Mouse (Mus musculus): ENCODE data around the gene Tldc2. TPM values are rescaled to one million over a fixed set of nuclear protein-coding genes. Genes with fewer than 3 reads are reported as not detected.

The Tldc2 gene
- polyA plus RNA-seq, 1 experiment: 6.0 TPM

GRCm38 (mm10) chr2:157063241-157063700 lies 23.6 kb upstream of the Tldc2 start:
- peak; percentile 62 to 66 for DNase-seq
- no peak overlapping the region for H3K4me3 ChIP-seq (replicated peaks; ENCODE audit: insufficient read depth, low read depth, low read length)
- H3K4me1 ChIP-seq (ENCODE audit: control insufficient read depth, insufficient read depth, low read length): peaks cover 87% of the 10 kb centered on the region
- H3K27ac ChIP-seq (ENCODE audit: insufficient read depth, low read length): peak overlapping the region; percentile 94
- 5% methylated on average over 4 of the region's 4 CpGs for WGBS
- TF ChIP-seq POLR2A (IDR thresholded peaks at IDR 0.05; ENCODE audit: borderline replicate concordance, insufficient read depth, low read length) (no peak), CTCF (IDR thresholded peaks at IDR 0.05; ENCODE audit: borderline replicate concordance, insufficient read depth, low read depth, low read length) (no peak)
- no peaks in the 10 kb centered on the region for H3K27me3 ChIP-seq (ENCODE audit: control insufficient read depth, insufficient read depth, low read length)

GRCm38 (mm10) chr2:157064136-157064535 lies 22.7 kb upstream of the Tldc2 start:
- Histone ChIP-seq H3K4me3 (replicated peaks; ENCODE audit: insufficient read depth, low read depth, low read length) (no peak overlapping the region), H3K27ac (ENCODE audit: insufficient read depth, low read length) (peak overlapping the region; percentile 94), H3K27me3 (ENCODE audit: control insufficient read depth, insufficient read depth, low read length) (no peaks in the 10 kb centered on the region), H3K4me1 (ENCODE audit: control insufficient read depth, insufficient read depth, low read length) (peaks cover 88% of the 10 kb centered on the region)
- TF ChIP-seq POLR2A (IDR thresholded peaks at IDR 0.05; ENCODE audit: borderline replicate concordance, insufficient read depth, low read length) (no peak), CTCF (IDR thresholded peaks at IDR 0.05; ENCODE audit: borderline replicate concordance, insufficient read depth, low read depth, low read length) (no peak)
- DNase-seq: peak; percentile 48 to 50
- WGBS: 3% methylated on average over 7 of the region's 7 CpGs

GRCm38 (mm10) chr2:157064978-157065878 lies 21.6 kb upstream of the Tldc2 start:
- Histone ChIP-seq H3K27ac (ENCODE audit: insufficient read depth, low read length) (peak overlapping the region; percentile 94), H3K4me1 (ENCODE audit: control insufficient read depth, insufficient read depth, low read length) (peaks cover 85% of the 10 kb centered on the region)
- peak in 1 of 2 experiments; percentile 65 for DNase-seq

GRCm38 (mm10) chr2:157065879-157066226 lies 21.0 kb upstream of the Tldc2 start:
- H3K4me3 ChIP-seq (replicated peaks; ENCODE audit: insufficient read depth, low read depth, low read length): no peak overlapping the region
- no peak for TF ChIP-seq CTCF (IDR thresholded peaks at IDR 0.05; ENCODE audit: borderline replicate concordance, insufficient read depth, low read depth, low read length)
- no peak for TF ChIP-seq POLR2A (IDR thresholded peaks at IDR 0.05; ENCODE audit: borderline replicate concordance, insufficient read depth, low read length)
- H3K4me1 ChIP-seq (ENCODE audit: control insufficient read depth, insufficient read depth, low read length): peaks cover 88% of the 10 kb centered on the region
- H3K27ac ChIP-seq (ENCODE audit: insufficient read depth, low read length): peak overlapping the region; percentile 94
- H3K27me3 ChIP-seq (ENCODE audit: control insufficient read depth, insufficient read depth, low read length): no peaks in the 10 kb centered on the region
- 3% methylated on average over 7 of the region's 7 CpGs for WGBS
- peak in 1 of 2 experiments; percentile 57 for DNase-seq

More at GRCm38 (mm10) chr2:157064978-157065878, 21.6 kb upstream of the Tldc2 start:
- Histone ChIP-seq H3K27me3 (ENCODE audit: control insufficient read depth, insufficient read depth, low read length) (no peaks in the 10 kb centered on the region), H3K4me3 (replicated peaks; ENCODE audit: insufficient read depth, low read depth, low read length) (no peak overlapping the region)
- WGBS: 20% methylated on average over 14 of the region's 14 CpGs
- no peak for TF ChIP-seq POLR2A (IDR thresholded peaks at IDR 0.05; ENCODE audit: borderline replicate concordance, insufficient read depth, low read length)
- no peak for TF ChIP-seq CTCF (IDR thresholded peaks at IDR 0.05; ENCODE audit: borderline replicate concordance, insufficient read depth, low read depth, low read length)

- no peak overlapping the region for H3K4me3 ChIP-seq (replicated peaks; ENCODE audit: insufficient read depth, low read depth, low read length)
- WGBS: 27% methylated on average over 7 of the region's 7 CpGs
- TF ChIP-seq CTCF (IDR thresholded peaks at IDR 0.05; ENCODE audit: borderline replicate concordance, insufficient read depth, low read depth, low read length) (no peak), POLR2A (IDR thresholded peaks at IDR 0.05; ENCODE audit: borderline replicate concordance, insufficient read depth, low read length) (no peak)
- H3K27me3 ChIP-seq (ENCODE audit: control insufficient read depth, insufficient read depth, low read length): no peaks in the 10 kb centered on the region
- H3K4me1 ChIP-seq (ENCODE audit: control insufficient read depth, insufficient read depth, low read length): peaks cover 89% of the 10 kb centered on the region
- H3K27ac ChIP-seq (ENCODE audit: insufficient read depth, low read length): peak overlapping the region; percentile 85
- DNase-seq: peak; percentile 35 to 52
Observed at GRCm38 (mm10) chr2:157066731-157067430, 20.0 kb upstream of the Tldc2 start.

GRCm38 (mm10) chr2:157068701-157069354 lies 18.0 kb upstream of the Tldc2 start:
- Histone ChIP-seq H3K27me3 (ENCODE audit: control insufficient read depth, insufficient read depth, low read length) (no peaks in the 10 kb centered on the region), H3K4me3 (replicated peaks; ENCODE audit: insufficient read depth, low read depth, low read length) (peak overlapping the region; percentile 12), H3K4me1 (ENCODE audit: control insufficient read depth, insufficient read depth, low read length) (peaks cover 90% of the 10 kb centered on the region), H3K27ac (ENCODE audit: insufficient read depth, low read length) (peak overlapping the region; percentile 97)
- 6% methylated on average over 14 of the region's 14 CpGs for WGBS
- TF ChIP-seq CTCF (IDR thresholded peaks at IDR 0.05; ENCODE audit: borderline replicate concordance, insufficient read depth, low read depth, low read length): no peak
- peak; percentile 23; the same call in 1 of the 2 replicates for TF ChIP-seq POLR2A (IDR thresholded peaks at IDR 0.05; ENCODE audit: borderline replicate concordance, insufficient read depth, low read length)
- peak; percentile 75 to 79 for DNase-seq

GRCm38 (mm10) chr2:157069355-157069735 lies 17.5 kb upstream of the Tldc2 start:
- H3K27ac ChIP-seq (ENCODE audit: insufficient read depth, low read length): peak overlapping the region; percentile 97
- H3K27me3 ChIP-seq (ENCODE audit: control insufficient read depth, insufficient read depth, low read length): no peaks in the 10 kb centered on the region
- peak overlapping the region; percentile 7 for H3K4me3 ChIP-seq (replicated peaks; ENCODE audit: insufficient read depth, low read depth, low read length)
- DNase-seq: peak; percentile 93 to 98
- 7% methylated on average over 3 of the region's 3 CpGs for WGBS
- peaks cover 87% of the 10 kb centered on the region for H3K4me1 ChIP-seq (ENCODE audit: control insufficient read depth, insufficient read depth, low read length)
- TF ChIP-seq POLR2A (IDR thresholded peaks at IDR 0.05; ENCODE audit: borderline replicate concordance, insufficient read depth, low read length) (peak; percentile 48; the same call in 1 of the 2 replicates), CTCF (IDR thresholded peaks at IDR 0.05; ENCODE audit: borderline replicate concordance, insufficient read depth, low read depth, low read length) (0 out of 2 replicates have a peak, but pooled peaks have one; percentile 1)
